Mouse (Mus musculus) olfactory bulb, adult 2 months (tissue): ENCODE measurements around the gene Ankrd27. TPM values are rescaled to one million over a fixed set of nuclear protein-coding genes. Genes with fewer than 3 reads are reported as not detected.

Experiments
- H3K27ac ChIP-seq: fragments of 200-500 bp; 2 replicates; pipeline ENCODE4 v1.5.1; 2012; ENCODE audit warnings: low read depth, low read length; ENCODE audit not compliant: insufficient read depth
- H3K4me1 ChIP-seq: fragments of 200-500 bp; 2 replicates; pipeline ENCODE4 v1.6.1; 2012; ENCODE audit warnings: low read length; ENCODE audit not compliant: control insufficient read depth, insufficient read depth
- H3K4me3 ChIP-seq: fragments of 200-500 bp; 2 replicates; pipeline ENCODE4 v1.5.1; 2012; ENCODE audit warnings: mild to moderate bottlenecking, low read depth, low read length, moderate library complexity; ENCODE audit not compliant: insufficient read depth
- CTCF ChIP-seq: fragments of 200-500 bp; IDR thresholded peaks from 2 replicates; pipeline ENCODE4 v1.5.1; 2012; ENCODE audit warnings: low read depth, mild to moderate bottlenecking, low read length, moderate library complexity; ENCODE audit not compliant: insufficient read depth
- POLR2A ChIP-seq: fragments of 200-500 bp; IDR thresholded peaks from 2 replicates; pipeline ENCODE4 v1.6.1; 2012; ENCODE audit warnings: mild to moderate bottlenecking, low read depth, low read length, moderate library complexity; ENCODE audit not compliant: insufficient read depth
- WGBS: fragments of 180-500 bp; shearing (Covaris S2); methylation state at CpG from one replicate; pipeline ENCODE4 v1.1.7; 2018; 5-methylcytosine and 5-hydroxymethylcytosine counted together
- polyA plus RNA-seq: library from polyadenylated mRNA; stranded (reverse); fragments of >200 nt; gene quantifications from 2 replicates; pipeline ENCODE4 v1.2.4, GENCODE M21; 2012; ENCODE audit warnings: low replicate concordance; ENCODE audit not compliant: missing spikeins, insufficient read depth, insufficient read length

Ankrd27 gene
- polyA plus RNA-seq, 1 experiment: not detected

- H3K4me1 ChIP-seq: no peaks in the 10 kb centered on the region
- TF ChIP-seq CTCF (no peak), POLR2A (no peak)
- H3K4me3 ChIP-seq: no peak overlapping the region
- H3K27ac ChIP-seq: no peak overlapping the region
- WGBS: 83% methylated on average over 3 of the region's 3 CpGs
Measured at GRCm38 (mm10) chr7:35681559-35681958, 95.5 kb downstream of the Ankrd27 start.

- H3K27ac ChIP-seq: no peak overlapping the region
- whole genome bisulfite sequencing: 62% methylated on average over 6 of the region's 6 CpGs
Measured at GRCm38 (mm10) chr7:35683409-35684122, 97.5 kb downstream of the Ankrd27 start.

GRCm38 (mm10) chr7:35686216-35686615 lies 100.2 kb downstream of the Ankrd27 start:
- Histone ChIP-seq H3K4me3 (no peak overlapping the region), H3K4me1 (peaks cover 9% of the 10 kb centered on the region), H3K27ac (no peak overlapping the region)
- TF ChIP-seq CTCF: no peak
- no peak for TF ChIP-seq POLR2A
- WGBS: 60% methylated on average over 11 of the region's 11 CpGs

More at GRCm38 (mm10) chr7:35683409-35684122, 97.5 kb downstream of the Ankrd27 start:
- H3K4me3 ChIP-seq: no peak overlapping the region
- H3K4me1 ChIP-seq: peaks cover 7% of the 10 kb centered on the region
- no peak for TF ChIP-seq POLR2A
- no peak for TF ChIP-seq CTCF

- Histone ChIP-seq H3K4me1 (peaks cover 9% of the 10 kb centered on the region), H3K27ac (no peak overlapping the region), H3K4me3 (no peak overlapping the region)
- WGBS: 33% methylated on average over 13 of the region's 13 CpGs
- no peak for TF ChIP-seq POLR2A
- peak; percentile 91 for TF ChIP-seq CTCF
Measured at GRCm38 (mm10) chr7:35686756-35687155, 100.7 kb downstream of the Ankrd27 start.

GRCm38 (mm10) chr7:35687229-35687628 lies 101.2 kb downstream of the Ankrd27 start:
- H3K4me1 ChIP-seq: peaks cover 9% of the 10 kb centered on the region
- H3K4me3 ChIP-seq: no peak overlapping the region
- H3K27ac ChIP-seq: peak overlapping the region; percentile 71; the same call in 1 of the 2 replicates
- WGBS: 31% methylated on average over 10 of the region's 10 CpGs
- TF ChIP-seq CTCF (no peak), POLR2A (no peak)

GRCm38 (mm10) chr7:35688276-35688675 lies 102.2 kb downstream of the Ankrd27 start:
- WGBS: 40% methylated on average over 9 of the region's 9 CpGs
- 0 out of 2 replicates have a peak overlapping the region, but pooled peaks have one; percentile 5 for H3K27ac ChIP-seq
- H3K4me1 ChIP-seq: peaks cover 9% of the 10 kb centered on the region
- no peak overlapping the region for H3K4me3 ChIP-seq
- no peak for TF ChIP-seq POLR2A
- no peak for TF ChIP-seq CTCF

Other genes starting within 250 kb of the Ankrd27 start
- gene Faap24, start 189.4 kb upstream of the Ankrd27 start, polyA plus RNA-seq: not detected in 2 replicates
- not detected in 2 replicates for gene Cep89, start 189.2 kb upstream of the Ankrd27 start, polyA plus RNA-seq
- gene Slc7a9, start 137.4 kb upstream of the Ankrd27 start, polyA plus RNA-seq: not detected in 2 replicates
- not detected in 2 replicates for gene Tdrd12, start 48.5 kb upstream of the Ankrd27 start, polyA plus RNA-seq
- gene Nudt19, start 29.9 kb upstream of the Ankrd27 start, polyA plus RNA-seq: not detected in 2 replicates
- not detected in 2 replicates for gene Rgs9bp, start 662 bp upstream of the Ankrd27 start, polyA plus RNA-seq
- gene Pdcd5, start 61.3 kb downstream of the Ankrd27 start, polyA plus RNA-seq: not detected in 2 replicates
- gene Dpy19l3, start 168.2 kb downstream of the Ankrd27 start, polyA plus RNA-seq: not detected in 2 replicates
- not detected in 2 replicates for gene Zfp507, start 216.8 kb downstream of the Ankrd27 start, polyA plus RNA-seq